Mouse (Mus musculus) kidney, postnatal 36 days (tissue): ENCODE results near the gene Tmprss6.

Source experiments
- DNase-seq, 2 experiments: peaks; one replicate each; pipeline ENCODE4 v3.0.0; 2021 to 2022; ENCODE audit warnings: mixed read lengths in 2 of 2

Tmprss6 gene

GRCm38 (mm10) chr15:78468379-78468937, at the start of gene Tmprss6:
Gene Tmprss6, minus strand, starts transcription at chr15:78468634.
- DNase-seq = no peak

- DNase-seq = no peak
Measured at GRCm38 (mm10) chr15:78518221-78518620, 49.8 kb upstream of the Tmprss6 start.

GRCm38 (mm10) chr15:78515759-78516158, 47.3 kb upstream of the Tmprss6 start:
- peak in 1 of 2 experiments; percentile 37 for DNase-seq

- peak; percentile 73 to 89 for DNase-seq
Measured at GRCm38 (mm10) chr15:78514393-78515146, 46.1 kb upstream of the Tmprss6 start.

- DNase-seq = no peak
Measured at GRCm38 (mm10) chr15:78513019-78513418, 44.6 kb upstream of the Tmprss6 start.

GRCm38 (mm10) chr15:78511951-78512350, 43.5 kb upstream of the Tmprss6 start:
- DNase-seq = no peak

- DNase-seq = no peak
Measured at GRCm38 (mm10) chr15:78510736-78511135, 42.3 kb upstream of the Tmprss6 start.

DNA sequence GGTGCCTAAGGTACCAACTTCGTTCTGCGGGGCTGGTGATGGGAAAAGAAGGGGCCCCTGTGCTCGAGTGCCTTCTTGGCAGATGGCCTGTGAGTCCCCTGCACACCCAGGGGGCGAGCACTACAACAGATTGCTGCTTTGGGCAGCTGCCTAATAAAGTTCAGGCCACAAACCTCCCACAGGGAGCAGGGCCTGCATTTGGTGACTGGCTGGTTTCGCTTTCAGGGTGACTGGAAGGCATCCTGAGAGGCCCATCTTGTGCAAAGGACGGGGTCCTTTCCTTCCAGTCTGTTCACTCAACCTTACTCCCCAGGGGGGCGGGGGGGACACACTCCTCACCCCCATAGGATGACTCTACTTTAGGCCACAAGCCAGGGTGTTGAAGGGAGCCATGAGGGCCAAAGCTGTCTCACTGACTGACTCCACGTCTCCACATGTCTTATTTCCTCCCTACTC, 41.7 kb upstream of the Tmprss6 start:
- no peak for DNase-seq

- no peak for DNase-seq
Measured at GRCm38 (mm10) chr15:78509297-78509899, 41.0 kb upstream of the Tmprss6 start.

DNA sequence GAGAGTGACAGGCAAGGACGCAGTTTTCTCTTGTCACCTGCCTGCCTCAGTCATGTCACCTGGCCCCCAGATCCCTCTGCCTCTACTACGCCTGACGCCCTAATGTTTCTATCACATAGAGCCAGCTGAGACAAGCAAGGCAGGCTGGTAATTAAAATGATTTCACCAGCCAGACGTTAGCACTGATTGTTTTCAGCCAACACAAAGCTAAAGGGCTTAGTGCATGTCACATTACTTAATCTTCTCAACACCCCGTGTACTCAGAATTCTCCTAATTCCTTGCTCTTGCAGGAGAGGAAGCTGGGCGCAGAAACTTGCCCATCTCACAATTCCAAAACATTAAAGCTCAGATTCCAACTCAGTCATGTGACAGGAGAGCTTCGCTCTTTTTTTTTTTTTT, 40.0 kb upstream of the Tmprss6 start:
- DNase-seq = no peak

DNA sequence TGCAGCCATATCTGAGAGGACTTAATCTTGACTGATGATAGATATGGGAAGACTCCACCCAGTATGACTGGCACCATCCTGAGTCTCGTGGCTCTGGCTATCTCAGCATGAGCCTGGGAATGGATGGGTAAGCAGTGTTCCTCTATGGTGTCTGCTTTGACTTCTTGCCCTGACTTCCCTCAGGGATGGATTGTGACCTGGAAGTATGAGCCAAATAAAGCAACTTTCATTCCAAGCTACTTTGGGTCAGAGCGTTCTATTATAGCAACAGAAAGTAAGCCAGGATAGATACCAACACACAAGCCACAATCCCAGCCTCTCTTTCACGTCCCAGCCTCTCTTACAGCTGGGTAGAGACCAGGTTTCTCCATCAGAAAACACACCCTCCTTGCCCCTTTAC, 37.1 kb upstream of the Tmprss6 start:
- DNase-seq = no peak

DNA sequence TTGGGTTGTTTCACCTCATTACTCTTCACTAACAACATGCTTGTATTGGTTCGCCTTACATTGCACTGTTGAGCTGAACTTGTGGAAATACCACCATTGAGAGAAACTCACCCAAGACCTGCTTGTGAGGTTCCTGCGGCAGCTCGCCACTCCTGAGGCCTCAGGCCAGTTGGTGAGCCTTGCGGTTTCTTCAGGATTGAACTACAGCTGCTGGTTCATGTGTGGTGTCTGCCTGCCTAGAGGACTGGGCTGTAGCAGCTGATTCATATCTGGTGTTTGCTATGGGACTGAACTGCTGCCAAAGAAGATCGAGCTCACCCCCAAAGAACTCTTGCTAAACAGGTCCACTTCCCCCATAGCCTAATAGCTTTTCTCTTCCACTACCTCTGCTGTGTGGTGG, 36.4 kb upstream of the Tmprss6 start:
- DNase-seq = no peak

GRCm38 (mm10) chr15:78504013-78504412, 35.6 kb upstream of the Tmprss6 start:
- no peak for DNase-seq

GRCm38 (mm10) chr15:78502437-78503132, 34.2 kb upstream of the Tmprss6 start:
- DNase-seq = no peak

- DNase-seq = no peak
Measured at GRCm38 (mm10) chr15:78494968-78495406, 26.6 kb upstream of the Tmprss6 start, which contains the start of gene Il2rb. Gene Il2rb, minus strand, starts transcription at chr15:78495271.

DNA sequence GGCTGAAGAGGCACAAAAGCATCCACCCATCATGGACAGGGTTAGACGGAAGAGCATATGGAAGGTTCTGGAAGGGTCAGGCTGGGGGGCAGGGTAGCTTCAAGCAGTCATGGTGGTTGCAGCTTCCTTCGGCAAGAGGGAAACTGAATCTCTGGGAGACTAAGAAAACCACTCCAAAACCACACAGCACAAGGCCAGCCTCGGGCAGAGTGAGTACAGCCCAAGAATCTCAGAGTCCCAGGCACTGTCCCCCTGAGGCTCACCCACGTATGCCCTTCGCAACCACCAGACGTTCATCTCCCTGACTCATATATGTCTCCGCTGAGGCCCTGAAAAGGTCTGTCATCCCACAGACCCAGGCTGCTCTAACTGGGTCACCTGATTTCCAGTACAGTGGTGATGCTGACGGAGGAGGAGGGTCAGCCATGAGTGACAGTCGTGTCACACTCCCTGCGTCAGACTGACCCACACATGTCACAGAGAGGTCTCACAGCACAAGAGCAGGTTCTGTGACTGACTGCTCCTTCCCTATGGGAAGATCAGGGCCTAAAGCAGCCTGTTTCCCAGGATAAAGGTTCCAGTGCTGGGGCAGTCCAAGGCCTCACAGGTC, 25.1 kb upstream of the Tmprss6 start:
- DNase-seq = no peak

DNA sequence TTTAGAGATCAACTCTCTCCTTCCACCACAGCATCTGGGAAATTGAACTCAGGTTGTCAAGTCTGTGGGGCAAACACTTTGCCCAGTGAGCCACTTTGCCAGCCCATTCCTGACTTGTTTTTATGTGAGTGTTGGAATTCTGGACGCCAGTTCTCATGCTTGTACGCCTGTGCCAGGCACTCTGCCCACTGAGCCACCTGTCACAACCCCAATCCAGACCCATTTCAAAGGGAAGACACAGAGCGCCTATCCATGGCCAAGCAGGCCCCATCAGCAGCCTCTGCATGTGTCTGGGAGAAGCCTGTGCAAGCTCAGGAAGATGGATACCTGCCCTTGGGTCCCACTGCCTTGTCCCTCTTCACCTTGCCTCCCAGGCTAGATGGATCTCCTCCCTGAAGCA, 22.9 kb upstream of the Tmprss6 start:
- no peak for DNase-seq

- no peak for DNase-seq
Measured at GRCm38 (mm10) chr15:78489906-78490305, 21.5 kb upstream of the Tmprss6 start.

DNA sequence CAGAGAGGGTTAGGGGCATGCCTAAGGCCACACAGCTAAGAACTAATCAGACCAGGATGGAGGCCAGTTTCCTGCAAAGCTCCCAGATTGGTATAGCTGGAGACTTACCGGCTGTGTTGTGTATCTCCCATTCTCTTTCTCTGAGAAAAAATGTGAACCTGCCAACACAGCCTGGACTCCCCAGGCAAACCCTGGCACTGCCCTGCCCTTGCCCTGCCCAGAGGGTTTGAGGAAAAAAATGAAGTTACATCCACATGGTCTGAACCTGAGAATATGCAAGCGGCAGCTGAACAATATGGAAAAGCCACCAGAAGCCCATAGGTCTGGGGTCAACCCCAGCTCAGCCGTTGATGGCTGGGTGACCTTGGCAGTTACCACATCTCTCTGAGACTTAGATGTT, 20.8 kb upstream of the Tmprss6 start:
- DNase-seq = no peak

GRCm38 (mm10) chr15:78487066-78487465, 18.6 kb upstream of the Tmprss6 start:
- no peak for DNase-seq

GRCm38 (mm10) chr15:78486564-78486963, 18.1 kb upstream of the Tmprss6 start:
- no peak for DNase-seq

GRCm38 (mm10) chr15:78483311-78483710, 14.9 kb upstream of the Tmprss6 start:
- no peak for DNase-seq

GRCm38 (mm10) chr15:78482518-78482917, 14.1 kb upstream of the Tmprss6 start:
- DNase-seq = no peak
